Mouse (Mus musculus) heart, embryonic 12.5 days (tissue): ENCODE measurements at regions not wholly inside any gene's neighbourhood (a gene's known extent, or its start where the extent isn't known, plus 50 kb on each side); places are given as distances from the start of the nearest gene placed in this dataset.
A peak's percentile ranks its signal among the peaks of the same experiment; 100 is the strongest.

Experiments
- ATAC-seq: fragments of 200-750 bp; cut with Nextera tagmentation; 2 replicates; pipeline ENCODE4 v1.8.0; 2017; ENCODE audit warnings: moderate TSS enrichment, moderate library complexity; ENCODE audit not compliant: insufficient number of reproducible peaks, low FRiP score
- H3K27ac ChIP-seq: fragments of 300-500 bp; sonication (generic); 2 replicates; pipeline ENCODE4 v1.5.1; 2016; ENCODE audit warnings: mild to moderate bottlenecking, moderate library complexity; ENCODE audit not compliant: poor library complexity, severe bottlenecking
- H3K27me3 ChIP-seq: fragments of 300-500 bp; sonication (generic); replicated peaks from 2 replicates; pipeline ENCODE4 v1.6.1; 2016; ENCODE audit warnings: mild to moderate bottlenecking, moderate library complexity
- H3K36me3 ChIP-seq: fragments of 300-500 bp; sonication (generic); 2 replicates; pipeline ENCODE4 v1.6.1; 2016; ENCODE audit warnings: mild to moderate bottlenecking, moderate library complexity
- H3K4me1 ChIP-seq: fragments of 300-500 bp; sonication (generic); replicated peaks from 2 replicates; pipeline ENCODE4 v1.6.1; 2016; ENCODE audit warnings: mild to moderate bottlenecking
- H3K4me2 ChIP-seq: fragments of 300-500 bp; sonication (generic); 2 replicates; pipeline ENCODE4 v1.6.1; 2016; ENCODE audit warnings: mild to moderate bottlenecking, moderate library complexity
- H3K4me3 ChIP-seq: fragments of 300-500 bp; sonication (generic); 2 replicates; pipeline ENCODE4 v1.5.1; 2016; ENCODE audit warnings: mild to moderate bottlenecking
- H3K9ac ChIP-seq: fragments of 300-500 bp; sonication (generic); 2 replicates; pipeline ENCODE4 v1.6.1; 2016; ENCODE audit warnings: mild to moderate bottlenecking, moderate library complexity
- H3K9me3 ChIP-seq: fragments of 300-500 bp; sonication (generic); replicated peaks from 2 replicates; pipeline ENCODE4 v1.6.1; 2016; ENCODE audit warnings: mild to moderate bottlenecking, moderate library complexity
- WGBS: fragments of 180-500 bp; shearing (Covaris S2); methylation state at CpG from one replicate; pipeline ENCODE4 v1.1.7; 2016; 5-methylcytosine and 5-hydroxymethylcytosine counted together

- H3K4me2 ChIP-seq, result no peak overlapping the region
- H3K27me3 ChIP-seq, result no peaks in the 10 kb centered on the region
- H3K4me3 ChIP-seq, result no peak overlapping the region
- no peaks in the 10 kb centered on the region for H3K36me3 ChIP-seq
- H3K9ac ChIP-seq, result no peak overlapping the region
- no peak overlapping the region for H3K27ac ChIP-seq
- H3K9me3 ChIP-seq, result no peaks in the 10 kb centered on the region
- WGBS, result 78% methylated on average over 10 of the region's 10 CpGs
- ATAC-seq, result no peak
- 0 out of 2 replicates have a peak, but pooled peaks cover 4% of the 10 kb centered on the region for H3K4me1 ChIP-seq
Observed at GRCm38 (mm10) chr3:149295257-149295831, 305.0 kb upstream of the Adgrl2 start.

DNA sequence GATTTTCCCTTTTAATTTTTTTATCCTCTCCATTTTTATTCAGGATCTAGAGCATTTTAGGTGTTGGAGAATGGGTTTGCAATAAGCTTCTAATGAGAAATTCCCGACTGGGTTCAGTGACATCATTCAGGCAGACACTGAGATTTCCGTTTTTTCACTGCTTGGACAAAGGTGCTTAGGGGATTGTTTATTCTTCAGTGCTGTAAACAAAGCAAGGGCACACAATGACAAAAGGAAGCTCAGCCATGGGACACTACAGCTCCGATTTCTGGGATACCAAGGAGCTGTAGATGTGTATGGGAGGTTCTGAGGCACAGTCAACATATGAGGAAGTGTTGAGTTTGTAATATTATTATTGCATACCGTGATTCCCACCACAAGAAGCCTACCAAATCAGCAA, 304.1 kb upstream of the Adgrl2 start:
- no peaks in the 10 kb centered on the region for H3K27me3 ChIP-seq
- H3K27ac ChIP-seq, result no peak overlapping the region
- ATAC-seq, result no peak
- H3K9ac ChIP-seq, result no peak overlapping the region
- no peak overlapping the region for H3K4me2 ChIP-seq
- H3K36me3 ChIP-seq, result no peaks in the 10 kb centered on the region
- H3K4me3 ChIP-seq, result no peak overlapping the region
- H3K9me3 ChIP-seq, result no peaks in the 10 kb centered on the region
- H3K4me1 ChIP-seq, result 0 out of 2 replicates have a peak, but pooled peaks cover 8% of the 10 kb centered on the region
- WGBS, result 63% methylated on average over 4 of the region's 4 CpGs

- Histone ChIP-seq H3K36me3 (no peaks in the 10 kb centered on the region), H3K4me1 (0 out of 2 replicates have a peak, but pooled peaks cover 8% of the 10 kb centered on the region), H3K27me3 (no peaks in the 10 kb centered on the region), H3K27ac (no peak overlapping the region), H3K4me3 (no peak overlapping the region), H3K9me3 (no peaks in the 10 kb centered on the region), H3K4me2 (no peak overlapping the region), H3K9ac (no peak overlapping the region)
- ATAC-seq, result no peak
- WGBS, result 90% methylated on average over 3 of the region's 3 CpGs
Observed at GRCm38 (mm10) chr3:149292459-149292858, 302.1 kb upstream of the Adgrl2 start.

- 76% methylated on average over 7 of the region's 7 CpGs for WGBS
- Histone ChIP-seq H3K9me3 (no peaks in the 10 kb centered on the region), H3K4me1 (0 out of 2 replicates have a peak, but pooled peaks cover 8% of the 10 kb centered on the region), H3K4me3 (no peak overlapping the region), H3K36me3 (no peaks in the 10 kb centered on the region), H3K9ac (no peak overlapping the region), H3K4me2 (no peak overlapping the region), H3K27ac (no peak overlapping the region), H3K27me3 (no peaks in the 10 kb centered on the region)
- ATAC-seq, result no peak
Observed at GRCm38 (mm10) chr3:149291473-149291872, 301.1 kb upstream of the Adgrl2 start.

DNA sequence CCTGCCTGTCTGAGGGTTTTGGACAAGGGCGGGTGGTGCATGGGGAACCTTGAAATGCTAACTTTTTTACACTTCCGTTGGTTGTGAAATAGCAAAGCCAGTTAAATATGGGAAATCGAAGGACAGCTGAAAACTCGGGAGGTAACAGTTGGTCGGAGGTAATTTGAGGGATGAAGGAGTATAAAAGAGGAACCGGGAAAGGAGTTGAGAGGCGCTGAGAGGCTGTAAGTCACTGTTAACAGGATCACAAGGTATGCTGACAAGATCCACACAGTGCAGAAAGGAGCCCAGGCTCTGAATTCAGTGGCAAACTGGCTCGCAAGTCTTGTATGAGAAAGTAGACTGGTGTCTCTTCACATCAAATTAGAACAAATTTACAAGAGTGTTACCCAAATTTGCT, 299.9 kb upstream of the Adgrl2 start:
- H3K4me1 ChIP-seq, result 0 out of 2 replicates have a peak, but pooled peaks cover 8% of the 10 kb centered on the region
- peak overlapping the region; percentile 43 for H3K4me2 ChIP-seq
- no peaks in the 10 kb centered on the region for H3K36me3 ChIP-seq
- H3K9me3 ChIP-seq, result no peaks in the 10 kb centered on the region
- H3K27ac ChIP-seq, result no peak overlapping the region
- no peaks in the 10 kb centered on the region for H3K27me3 ChIP-seq
- H3K4me3 ChIP-seq, result no peak overlapping the region
- 45% methylated on average over 8 of the region's 8 CpGs for WGBS
- ATAC-seq, result no peak
- H3K9ac ChIP-seq, result no peak overlapping the region

DNA sequence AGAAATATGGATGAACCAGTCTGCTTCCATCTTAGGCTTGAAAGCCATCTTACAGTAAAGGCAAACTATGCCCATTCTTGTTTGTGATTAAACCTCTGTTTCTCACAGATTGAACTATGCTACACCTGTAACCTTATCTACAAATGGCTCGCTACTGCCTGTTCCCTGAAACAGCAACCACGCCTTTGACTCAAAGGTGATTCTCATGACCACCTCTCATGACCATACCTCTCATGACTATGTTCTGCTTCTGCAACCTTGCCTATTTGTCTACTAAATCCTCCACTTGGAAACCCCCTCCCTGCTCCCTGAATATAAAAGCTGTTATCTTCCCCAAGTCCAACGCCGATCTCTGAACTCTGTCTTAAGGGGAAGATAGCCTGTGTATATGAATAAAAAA, 296.7 kb upstream of the Adgrl2 start:
- no peak for ATAC-seq
- H3K27me3 ChIP-seq, result no peaks in the 10 kb centered on the region

GRCm38 (mm10) chr3:149284976-149285375, 294.6 kb upstream of the Adgrl2 start:
- Histone ChIP-seq H3K4me3 (no peak overlapping the region), H3K36me3 (no peaks in the 10 kb centered on the region), H3K9ac (no peak overlapping the region), H3K27ac (no peak overlapping the region), H3K27me3 (no peaks in the 10 kb centered on the region), H3K4me1 (0 out of 2 replicates have a peak, but pooled peaks cover under 1% of the 10 kb centered on the region), H3K9me3 (no peaks in the 10 kb centered on the region), H3K4me2 (no peak overlapping the region)
- WGBS, result 77% methylated on average over 4 of the region's 4 CpGs
- ATAC-seq, result no peak

More for the DNA sequence above, 296.7 kb upstream of the Adgrl2 start:
- no peaks in the 10 kb centered on the region for H3K9me3 ChIP-seq
- H3K4me1 ChIP-seq, result 0 out of 2 replicates have a peak, but pooled peaks cover 8% of the 10 kb centered on the region
- H3K36me3 ChIP-seq, result no peaks in the 10 kb centered on the region
- H3K4me2 ChIP-seq, result no peak overlapping the region
- no peak overlapping the region for H3K27ac ChIP-seq
- no peak overlapping the region for H3K4me3 ChIP-seq
- H3K9ac ChIP-seq, result no peak overlapping the region
- WGBS, result 80% methylated on average over 4 of the region's 4 CpGs

DNA sequence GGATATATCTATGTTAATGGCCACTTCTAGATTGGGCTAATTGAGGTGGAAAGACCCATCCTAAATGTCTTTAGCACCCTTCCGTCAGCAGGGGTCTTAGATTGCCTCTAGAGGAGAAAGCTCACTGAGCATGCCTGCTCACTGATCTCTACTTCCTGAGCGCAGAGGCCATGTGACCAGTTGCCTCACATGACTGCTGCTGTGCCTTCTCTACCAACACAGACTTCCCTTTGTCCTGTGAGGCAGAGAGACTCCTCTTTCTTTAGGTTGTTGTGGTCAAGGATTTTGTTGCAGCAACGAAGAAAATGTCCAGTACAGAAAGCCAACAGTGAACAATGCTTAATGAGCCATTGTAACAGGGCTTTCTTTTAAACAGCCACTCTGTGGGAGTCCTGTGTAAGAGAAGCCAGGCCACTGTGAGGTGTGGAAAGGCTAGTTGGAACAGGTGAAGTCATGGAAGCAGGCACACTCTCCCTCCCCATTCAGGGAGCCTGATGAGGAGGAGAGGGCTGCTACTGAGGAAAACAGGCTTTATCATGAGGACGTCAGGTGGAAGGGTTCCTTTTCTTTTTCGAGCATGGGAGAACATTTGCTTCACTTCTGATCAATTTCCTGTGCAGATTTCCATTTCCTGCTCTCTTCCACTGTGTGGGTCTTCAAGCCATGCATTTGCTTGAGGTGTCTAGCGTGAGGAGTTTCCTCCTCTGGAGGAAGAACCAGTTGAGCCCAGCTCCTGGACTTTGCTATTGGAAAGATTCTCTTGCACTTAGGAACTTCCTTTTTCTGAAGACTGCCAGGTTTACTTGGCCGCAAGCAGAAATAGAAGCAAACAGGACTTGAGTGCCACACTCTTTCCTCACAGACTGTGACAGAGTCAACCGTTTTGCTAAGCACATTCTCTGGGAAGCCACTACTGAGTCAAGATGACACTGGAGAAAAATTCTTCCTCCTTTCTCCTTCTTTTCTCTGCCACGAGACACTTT, 290.7 kb upstream of the Adgrl2 start:
- Histone ChIP-seq H3K9ac (no peak overlapping the region), H3K27me3 (no peaks in the 10 kb centered on the region), H3K4me2 (no peak overlapping the region), H3K27ac (no peak overlapping the region), H3K4me1 (no peaks in the 10 kb centered on the region), H3K36me3 (no peaks in the 10 kb centered on the region), H3K9me3 (no peaks in the 10 kb centered on the region), H3K4me3 (no peak overlapping the region)
- no peak for ATAC-seq
- 73% methylated on average over 9 of the region's 9 CpGs for WGBS

GRCm38 (mm10) chr3:149279338-149279737, 289.0 kb upstream of the Adgrl2 start:
- 83% methylated on average over 6 of the region's 6 CpGs for WGBS
- no peak overlapping the region for H3K4me3 ChIP-seq
- H3K27ac ChIP-seq, result no peak overlapping the region
- H3K36me3 ChIP-seq, result no peaks in the 10 kb centered on the region
- H3K4me1 ChIP-seq, result peaks cover 4% of the 10 kb centered on the region
- no peak for ATAC-seq
- H3K9me3 ChIP-seq, result no peaks in the 10 kb centered on the region
- no peak overlapping the region for H3K9ac ChIP-seq
- H3K4me2 ChIP-seq, result no peak overlapping the region
- no peaks in the 10 kb centered on the region for H3K27me3 ChIP-seq

DNA sequence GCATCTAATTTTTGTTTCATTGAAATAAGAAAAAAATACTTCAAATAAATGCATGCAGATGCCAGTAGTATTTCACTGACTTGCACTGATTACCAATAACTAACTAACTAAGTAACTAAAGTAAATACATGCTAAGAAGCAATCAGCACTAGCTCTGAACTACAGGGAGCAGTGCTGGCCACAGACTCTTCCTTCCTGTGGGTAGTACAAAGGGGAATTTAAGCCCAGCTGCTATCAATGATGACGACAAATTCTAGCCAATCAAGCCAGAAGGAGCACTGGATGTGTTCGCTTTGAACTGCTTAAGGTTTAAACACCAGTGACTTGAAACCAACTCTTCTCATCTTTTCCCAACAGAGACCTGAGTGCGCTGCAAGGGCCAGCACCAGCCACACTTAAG, 287.5 kb upstream of the Adgrl2 start:
- 72% methylated on average over 3 of the region's 3 CpGs for WGBS
- Histone ChIP-seq H3K4me2 (no peak overlapping the region), H3K9me3 (no peaks in the 10 kb centered on the region), H3K27me3 (no peaks in the 10 kb centered on the region), H3K9ac (no peak overlapping the region), H3K36me3 (no peaks in the 10 kb centered on the region), H3K4me3 (no peak overlapping the region), H3K4me1 (peaks cover 6% of the 10 kb centered on the region), H3K27ac (no peak overlapping the region)
- no peak for ATAC-seq

GRCm38 (mm10) chr3:149275478-149276132, 285.2 kb upstream of the Adgrl2 start:
- no peak for ATAC-seq
- Histone ChIP-seq H3K4me3 (no peak overlapping the region), H3K9ac (no peak overlapping the region), H3K27me3 (no peaks in the 10 kb centered on the region), H3K9me3 (no peaks in the 10 kb centered on the region), H3K4me2 (no peak overlapping the region), H3K27ac (no peak overlapping the region), H3K4me1 (peaks cover 6% of the 10 kb centered on the region), H3K36me3 (no peaks in the 10 kb centered on the region)
- WGBS, result 49% methylated on average over 6 of the region's 6 CpGs
